Mouse (Mus musculus): Measurements from ENCODE around the gene Hist1h3c.

DNA sequence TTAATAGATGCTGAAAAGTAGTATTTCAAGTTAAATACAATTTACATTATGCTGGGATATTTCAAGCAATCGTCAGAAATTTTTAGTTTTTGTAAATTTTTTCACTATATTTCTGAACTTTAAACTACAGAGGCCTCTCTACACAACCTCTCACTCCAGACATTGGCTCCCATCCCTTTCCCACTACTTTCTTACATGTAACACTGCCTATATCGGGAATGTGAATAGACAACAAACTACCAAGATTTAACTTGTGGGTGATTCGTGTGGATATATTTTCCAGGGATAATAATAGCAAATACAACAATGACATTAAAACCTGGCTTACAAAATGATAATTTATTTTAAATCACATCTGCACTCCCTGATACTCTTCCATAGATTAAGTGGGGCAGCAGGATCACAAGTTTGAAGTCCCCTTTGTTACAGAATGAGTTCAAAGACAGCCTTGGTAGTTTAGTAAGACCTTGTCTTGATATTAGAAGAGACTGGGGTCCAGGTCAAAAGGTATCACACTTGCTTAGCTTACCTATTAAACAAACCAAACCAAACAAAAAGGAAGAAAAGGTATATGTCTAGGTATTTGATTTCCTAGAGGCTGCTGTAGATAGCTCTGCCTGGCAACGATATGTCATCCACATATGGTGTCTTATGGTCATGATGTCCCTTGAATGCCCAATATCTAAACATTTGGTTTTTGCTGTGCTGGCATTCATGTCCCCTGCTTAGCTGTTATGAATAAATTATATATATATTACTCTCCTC lies 8.1 kb upstream of the Hist1h3c start:
- TF ChIP-seq POLR2A (IDR thresholded peaks at IDR 0.05; ENCODE audit: extremely low read depth, insufficient read depth, low read length) (no peak), CTCF (IDR thresholded peaks at IDR 0.05; ENCODE audit: low read depth, low read length) (no peak)
